Mouse (Mus musculus) bone marrow, adult 2 months (tissue): Measurements from ENCODE around the gene Glb1.

Experiments
- CTCF ChIP-seq: fragments of 200-500 bp; IDR thresholded peaks from 2 replicates; pipeline ENCODE4 v1.5.1; 2011; ENCODE audit warnings: low read length, control low read depth; ENCODE audit not compliant: control insufficient read depth, insufficient read depth
- POLR2A ChIP-seq: fragments of 200-500 bp; IDR thresholded peaks from 2 replicates; pipeline ENCODE4 v1.6.1; 2011; ENCODE audit warnings: low read depth, mild to moderate bottlenecking, control low read depth, low read length, borderline replicate concordance; ENCODE audit not compliant: control insufficient read depth

DNA sequence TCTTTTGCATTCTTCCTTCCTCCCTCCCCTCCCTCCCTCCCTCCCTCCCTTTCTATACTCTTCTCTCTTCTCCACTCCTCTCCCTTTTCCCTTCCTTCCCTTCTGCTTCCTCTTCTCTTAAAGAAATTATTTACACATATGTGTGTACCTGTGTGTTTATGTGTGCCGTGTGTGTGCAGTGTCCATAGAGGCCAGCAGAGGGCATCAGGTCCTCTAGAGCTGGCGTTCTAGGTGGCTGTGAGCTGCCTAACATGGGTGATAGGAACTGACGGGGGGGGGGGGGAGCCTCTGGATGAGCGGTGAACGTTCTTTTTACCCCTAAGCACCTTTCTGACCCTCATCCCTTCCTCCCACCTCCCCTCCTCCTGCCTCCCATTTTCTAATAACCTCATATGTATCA, 10.4 kb downstream of the Glb1 start:
- no peak for TF ChIP-seq CTCF
- TF ChIP-seq POLR2A = no peak
